In the genomic region with DNA sequence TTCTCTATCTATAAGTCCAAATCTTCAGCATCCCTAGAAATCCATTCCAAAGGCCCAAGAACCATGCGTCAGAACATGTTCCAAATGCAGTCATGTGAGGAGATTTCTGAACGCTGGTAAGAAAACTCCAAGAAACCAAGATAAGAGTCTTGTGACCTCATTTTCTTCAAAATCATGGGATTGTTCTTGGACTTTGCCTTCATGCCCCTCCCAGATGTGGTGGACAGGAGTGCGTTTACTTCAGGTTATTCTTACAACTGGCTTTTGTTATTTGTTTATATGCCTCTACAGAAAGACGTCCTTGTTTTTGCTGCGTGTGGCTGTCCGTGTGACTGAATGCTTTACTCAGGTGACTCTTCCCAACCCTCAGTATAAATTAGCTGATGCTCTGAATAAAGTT, we compare ENCODE assay signal across 28 mouse cellular contexts.
"Had no signal": no experiment of that assay in that cellular context is flagged by ENCODE, and none has a peak within 500 bp of the region (broad histone marks: within the 10 kb centered on the region; RNA-seq: fewer than 3 reads in every experiment).

No protein-coding gene starts in this region.

- H3K4me1 ChIP-seq: embryonic facial prominence, embryonic 10.5 days; embryonic facial prominence, embryonic 12.5 days; embryonic facial prominence, embryonic 13.5 days; embryonic facial prominence, embryonic 15.5 days; forebrain, embryonic 10.5 days; forebrain, embryonic 12.5 days; forebrain, embryonic 13.5 days; forebrain, embryonic 15.5 days had no signal

- H3K27ac ChIP-seq: embryonic facial prominence, embryonic 10.5 days; embryonic facial prominence, embryonic 12.5 days; embryonic facial prominence, embryonic 13.5 days; embryonic facial prominence, embryonic 15.5 days; forebrain, embryonic 10.5 days; forebrain, embryonic 12.5 days; forebrain, embryonic 13.5 days; forebrain, embryonic 15.5 days; gastrocnemius, adult 2 months had no signal

- H3K36me3 ChIP-seq: embryonic facial prominence, embryonic 10.5 days; embryonic facial prominence, embryonic 12.5 days; embryonic facial prominence, embryonic 13.5 days; embryonic facial prominence, embryonic 15.5 days; forebrain, embryonic 10.5 days; forebrain, embryonic 12.5 days; forebrain, embryonic 15.5 days had no signal

- ATAC-seq: forebrain, embryonic 13.5 days; forebrain, embryonic 15.5 days; forebrain, embryonic 16.5 days; forebrain, postnatal 0 days had no signal

- H3K9ac ChIP-seq: embryonic facial prominence, embryonic 12.5 days; embryonic facial prominence, embryonic 13.5 days; embryonic facial prominence, embryonic 15.5 days; forebrain, embryonic 12.5 days; forebrain, embryonic 13.5 days; forebrain, embryonic 15.5 days; forebrain, postnatal 0 days had no signal

- H3K27me3 ChIP-seq: embryonic facial prominence, embryonic 12.5 days; embryonic facial prominence, embryonic 13.5 days; embryonic facial prominence, embryonic 15.5 days; forebrain, embryonic 12.5 days; forebrain, embryonic 13.5 days; forebrain, embryonic 15.5 days had no signal

- H3K9me3 ChIP-seq: embryonic facial prominence, embryonic 10.5 days; embryonic facial prominence, embryonic 12.5 days; embryonic facial prominence, embryonic 13.5 days; embryonic facial prominence, embryonic 15.5 days; forebrain, embryonic 10.5 days; forebrain, embryonic 12.5 days; forebrain, embryonic 13.5 days; forebrain, embryonic 15.5 days had no signal

- H3K4me3 ChIP-seq: embryonic facial prominence, embryonic 10.5 days; embryonic facial prominence, embryonic 12.5 days; embryonic facial prominence, embryonic 13.5 days; embryonic facial prominence, embryonic 15.5 days; erythroblast, embryonic 14.5 days; forebrain, embryonic 10.5 days; forebrain, embryonic 12.5 days; forebrain, embryonic 13.5 days; forebrain, embryonic 15.5 days; gastrocnemius, adult 2 months had no signal

- DNase-seq: cerebellum, adult 18-20 months; cerebellum, adult 2 months; cerebellum, adult 8-10 months; cerebellum, adult 9-10 months; cerebellum, adult 9-11 months; cerebellum, postnatal 10 days; cerebellum, postnatal 14 days; cerebellum, postnatal 25 days; cerebellum, postnatal 36 days; embryo, embryonic 11 days; forebrain, postnatal 0 days; gastrocnemius, adult 2 months; gastrocnemius, postnatal 10 days; gastrocnemius, postnatal 14 days; gastrocnemius, postnatal 25 days; gastrocnemius, postnatal 36 days; heart, adult 11 months; heart, adult 18-20 months had no signal

- H3K4me2 ChIP-seq: embryonic facial prominence, embryonic 12.5 days; embryonic facial prominence, embryonic 13.5 days; embryonic facial prominence, embryonic 15.5 days; forebrain, embryonic 12.5 days; forebrain, embryonic 13.5 days; forebrain, embryonic 15.5 days had no signal
